In the genomic region with DNA sequence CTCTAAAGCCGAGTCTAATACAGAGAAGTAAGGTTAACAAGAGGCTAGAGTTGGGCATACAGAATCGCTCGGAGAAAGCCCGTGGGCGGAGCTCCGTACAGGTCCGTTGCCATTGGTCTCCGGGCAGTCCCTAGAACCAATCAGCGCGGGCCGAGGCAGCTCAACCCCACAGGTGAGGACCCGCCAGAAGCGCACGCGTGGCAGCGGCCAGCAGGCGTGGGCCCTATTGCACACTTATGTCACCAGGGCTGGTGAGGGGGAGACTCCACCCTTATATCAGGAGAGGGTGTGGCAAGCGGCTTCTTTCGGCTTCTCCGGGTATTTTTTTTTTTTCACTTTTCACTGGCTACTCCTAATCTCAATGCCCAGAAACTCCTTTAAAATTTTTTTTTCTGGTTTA, we compare ENCODE assay signal across 8 mouse cellular contexts. TPM values are rescaled to one million over a fixed set of nuclear protein-coding genes. Genes with fewer than 3 reads are reported as not detected.
DNase-seq lines count a peak whose midpoint lies in the region; ATAC-seq lines count a peak whose summit lies in the region.

No protein-coding gene starts in this region.

- peak overlapping the region; percentile 74 for H3K4me2 ChIP-seq in hindbrain, embryonic 13.5 days

- peaks cover 58% of the 10 kb centered on the region for H3K27me3 ChIP-seq in hindbrain, embryonic 13.5 days

- DNase-seq in cerebellum, postnatal 25 days, result peak; percentile 69 to 80
- DNase-seq in frontal cortex, postnatal 36 days (ENCODE audit: low spot score in 2 of 2), result peak; percentile 52 to 69
- peak; percentile 57 to 70 for DNase-seq in left cerebral cortex, postnatal 14 days (ENCODE audit: low spot score in 2 of 2)
- DNase-seq in right cerebral cortex, postnatal 10 days (ENCODE audit: low spot score in 2 of 2), result peak; percentile 77 to 80
- peak; percentile 74 for DNase-seq in yolk sac, embryonic 10.5 days (ENCODE audit: low spot score)

- peak overlapping the region; percentile 40; the same call in 1 of the 2 replicates for H3K27ac ChIP-seq in hindbrain, embryonic 13.5 days

- peak overlapping the region; percentile 42 for H3K4me3 ChIP-seq in hindbrain, embryonic 13.5 days

- no peaks in the 10 kb centered on the region for H3K9me3 ChIP-seq in hindbrain, embryonic 13.5 days

- H3K4me1 ChIP-seq in hindbrain, embryonic 13.5 days (replicated peaks), result peaks cover 46% of the 10 kb centered on the region

- intact Hi-C loops in left cerebral cortex, postnatal 14 days (cut with DNase I), result no loop called here

- ATAC-seq in activated CD4-positive, CD25-positive, alpha-beta regulatory T cell, adult 4 months, result peak; percentile 78
- ATAC-seq in hindbrain, embryonic 13.5 days (ENCODE audit: low FRiP score), result peak; percentile 92
- ATAC-seq in megakaryocyte, adult 5-6 weeks (ENCODE audit: poor library complexity, severe bottlenecking), result peak; percentile 84

- 2% methylated on average over 20 of the region's 20 CpGs for WGBS in hindbrain, embryonic 13.5 days

- H3K36me3 ChIP-seq in hindbrain, embryonic 13.5 days, result no peaks in the 10 kb centered on the region

- H3K9ac ChIP-seq in hindbrain, embryonic 13.5 days, result peak overlapping the region; percentile 55

RNA-seq across cellular contexts. Expression of a gene that starts 7.7 kb away (rescaled TPM):
- polyA plus RNA-seq in activated CD4-positive, CD25-positive, alpha-beta regulatory T cell, adult 4 months (2017; shearing (Covaris generic)), result 1 to 10 TPM; 2.5 to 3.0 TPM
- 6.5 and 7.5 TPM in 2 replicates for polyA plus RNA-seq in hindbrain, embryonic 13.5 days (2015; fragmentation: Nextera tagmentation; extraction: Ambion mirVana)
- total RNA-seq in left cerebral cortex, postnatal 14 days (2021), result 1 to 10 TPM in 1 of 2 experiments, under 1 TPM in 1; 0.87 to 1.3 TPM
- total RNA-seq in megakaryocyte, adult 5-6 weeks (2015), result 0.38 and 0.55 TPM in 2 replicates
- 0.59 and 0.77 TPM in 2 replicates for total RNA-seq in megakaryocyte, adult 5-6 weeks (2017)

Comparison
In these comparisons a context has a peak if more than half of its experiments do, and no peak if none do; other contexts are left out.
1. Peak in every context shown above with its lines: DNase-seq, ATAC-seq, H3K4me3 ChIP-seq and H3K27ac ChIP-seq.